Mouse (Mus musculus): ENCODE data around the gene Srrm2. TPM values are rescaled to one million over a fixed set of nuclear protein-coding genes. Genes with fewer than 3 reads are reported as not detected.

Gene Srrm2
- polyA plus RNA-seq, 1 experiment = 640 TPM

DNA sequence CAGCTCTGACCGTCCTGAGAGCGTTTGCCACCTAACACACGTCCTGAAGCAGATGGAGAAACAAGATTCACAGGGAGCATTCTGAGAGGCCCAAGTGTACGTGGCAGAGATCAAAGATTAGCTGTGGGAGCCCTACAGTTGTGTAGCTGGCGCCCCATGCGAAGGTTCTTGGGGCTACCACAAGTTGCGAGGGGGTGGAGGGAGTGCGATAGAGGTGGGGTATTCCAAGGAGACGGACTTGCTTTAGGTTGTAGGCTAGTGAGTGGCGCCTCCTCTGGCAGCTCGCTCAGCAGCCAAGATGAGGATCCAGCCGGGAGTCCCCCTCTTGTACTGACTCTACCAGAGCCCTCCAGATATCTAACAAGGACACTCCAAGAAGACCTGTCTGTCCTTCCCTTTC lies 44.0 kb upstream of the Srrm2 start:
- H3K4me1 ChIP-seq (ENCODE audit: control insufficient read depth, insufficient read depth, low read length) = no peaks in the 10 kb centered on the region
- TF ChIP-seq POLR2A (IDR thresholded peaks at IDR 0.05; ENCODE audit: extremely low read depth, insufficient read depth, low read length) = no peak
- TF ChIP-seq CTCF (IDR thresholded peaks at IDR 0.05; ENCODE audit: extremely low read depth, insufficient read depth, low read length) = no peak
- H3K27ac ChIP-seq (ENCODE audit: insufficient read depth, low read length) = no peak overlapping the region
- H3K4me3 ChIP-seq (ENCODE audit: insufficient read depth, low read length) = no peak overlapping the region

GRCm38 (mm10) chr17:23746767-23747166 lies 43.6 kb upstream of the Srrm2 start:
- no peak overlapping the region for H3K4me3 ChIP-seq (ENCODE audit: insufficient read depth, low read length)
- TF ChIP-seq CTCF (IDR thresholded peaks at IDR 0.05; ENCODE audit: extremely low read depth, insufficient read depth, low read length) (no peak), POLR2A (IDR thresholded peaks at IDR 0.05; ENCODE audit: extremely low read depth, insufficient read depth, low read length) (no peak)
- no peaks in the 10 kb centered on the region for H3K4me1 ChIP-seq (ENCODE audit: control insufficient read depth, insufficient read depth, low read length)
- H3K27ac ChIP-seq (ENCODE audit: insufficient read depth, low read length) = no peak overlapping the region

DNA sequence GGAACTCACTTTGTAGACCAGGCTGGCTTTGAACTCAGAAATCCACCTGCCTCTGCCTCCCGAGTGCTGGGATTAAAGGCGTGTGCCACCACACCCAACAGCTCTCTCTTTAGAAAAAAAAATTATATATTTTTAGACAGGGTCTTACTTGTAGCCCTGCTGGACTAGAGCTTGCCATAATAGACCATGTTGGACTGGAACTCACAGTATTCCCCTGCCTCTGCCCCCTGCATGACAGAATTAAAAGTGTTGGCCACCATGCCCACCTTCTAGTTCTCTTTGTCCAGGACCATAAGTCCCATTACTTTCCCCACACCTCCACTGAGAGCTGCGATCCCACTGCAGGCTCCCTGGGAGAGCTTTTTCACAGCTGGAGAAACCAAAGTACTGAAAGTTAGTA lies 42.9 kb upstream of the Srrm2 start:
- H3K4me1 ChIP-seq (ENCODE audit: control insufficient read depth, insufficient read depth, low read length) = no peaks in the 10 kb centered on the region
- TF ChIP-seq CTCF (IDR thresholded peaks at IDR 0.05; ENCODE audit: extremely low read depth, insufficient read depth, low read length) = no peak
- TF ChIP-seq POLR2A (IDR thresholded peaks at IDR 0.05; ENCODE audit: extremely low read depth, insufficient read depth, low read length) = no peak
- no peak overlapping the region for H3K4me3 ChIP-seq (ENCODE audit: insufficient read depth, low read length)
- H3K27ac ChIP-seq (ENCODE audit: insufficient read depth, low read length) = no peak overlapping the region

DNA sequence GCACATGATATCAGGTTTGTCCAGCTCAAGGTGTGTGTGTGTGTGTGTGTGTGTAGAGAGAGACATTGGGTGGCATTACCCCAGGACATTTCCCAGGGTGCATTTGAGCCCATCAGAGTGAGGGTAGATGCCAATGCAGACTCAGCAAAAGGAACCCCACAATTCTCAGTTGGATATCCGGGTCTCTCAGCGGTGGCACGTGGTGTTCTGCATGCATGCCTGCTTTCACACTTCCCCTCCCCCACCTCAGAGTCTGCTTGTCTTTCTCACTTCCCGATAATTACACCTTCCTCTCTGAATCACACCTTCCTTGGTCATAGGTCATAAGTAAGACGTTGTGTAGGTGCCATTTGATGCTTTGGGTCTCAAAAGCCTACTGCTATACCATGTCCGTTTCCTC lies 42.3 kb upstream of the Srrm2 start:
- Histone ChIP-seq H3K4me1 (ENCODE audit: control insufficient read depth, insufficient read depth, low read length) (no peaks in the 10 kb centered on the region), H3K4me3 (ENCODE audit: insufficient read depth, low read length) (no peak overlapping the region), H3K27ac (ENCODE audit: insufficient read depth, low read length) (no peak overlapping the region)
- no peak for TF ChIP-seq CTCF (IDR thresholded peaks at IDR 0.05; ENCODE audit: extremely low read depth, insufficient read depth, low read length)
- TF ChIP-seq POLR2A (IDR thresholded peaks at IDR 0.05; ENCODE audit: extremely low read depth, insufficient read depth, low read length) = no peak

- H3K4me1 ChIP-seq (ENCODE audit: control insufficient read depth, insufficient read depth, low read length) = no peaks in the 10 kb centered on the region
- TF ChIP-seq POLR2A (IDR thresholded peaks at IDR 0.05; ENCODE audit: extremely low read depth, insufficient read depth, low read length) = no peak
- peak; percentile 68 for TF ChIP-seq CTCF (IDR thresholded peaks at IDR 0.05; ENCODE audit: extremely low read depth, insufficient read depth, low read length)
- H3K4me3 ChIP-seq (ENCODE audit: insufficient read depth, low read length) = peak overlapping the region; percentile 8; the same call in 1 of the 2 replicates
- H3K27ac ChIP-seq (ENCODE audit: insufficient read depth, low read length) = no peak overlapping the region
Measured at GRCm38 (mm10) chr17:23748631-23749391, 41.5 kb upstream of the Srrm2 start.

DNA sequence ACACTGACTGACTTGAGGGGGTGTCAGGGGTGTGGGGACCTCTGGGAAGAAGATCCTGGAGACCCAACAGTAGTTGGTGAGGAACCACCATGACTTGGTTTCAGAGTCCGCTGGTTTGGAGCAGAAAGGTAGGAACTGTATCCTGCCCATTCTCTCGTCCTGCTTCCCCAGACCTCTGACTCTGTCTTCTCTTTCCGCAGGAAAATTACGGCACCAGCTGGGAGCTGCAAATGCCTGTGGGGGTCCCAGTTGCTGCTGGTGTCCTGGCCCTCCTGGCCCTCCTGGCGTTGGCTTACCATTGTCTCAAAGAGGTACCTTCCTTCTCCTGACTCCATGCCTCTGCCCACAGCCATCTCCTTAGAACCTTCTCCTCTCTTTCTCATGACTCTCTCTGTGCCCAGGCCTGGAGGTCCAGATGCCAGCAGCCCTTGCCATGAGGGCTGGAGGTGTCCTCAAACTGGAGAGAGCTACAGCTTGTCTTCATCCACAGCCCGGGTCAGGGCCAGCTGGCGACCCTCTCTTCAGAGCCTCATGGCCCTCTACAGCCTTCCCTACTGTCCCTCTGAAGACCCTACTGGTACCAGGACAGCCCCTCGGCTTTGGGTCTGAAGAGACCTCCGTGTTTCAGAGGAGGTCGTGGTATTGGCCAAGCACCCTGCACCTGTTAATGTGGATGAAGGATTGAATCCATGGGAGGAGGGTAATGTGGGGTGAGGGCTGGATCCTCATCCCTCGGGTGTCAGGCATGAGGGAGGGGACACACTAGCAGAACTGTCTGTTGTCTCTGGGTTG lies 40.7 kb upstream of the Srrm2 start:
- no peaks in the 10 kb centered on the region for H3K4me1 ChIP-seq (ENCODE audit: control insufficient read depth, insufficient read depth, low read length)
- H3K4me3 ChIP-seq (ENCODE audit: insufficient read depth, low read length) = peak overlapping the region; percentile 8; the same call in 1 of the 2 replicates
- no peak overlapping the region for H3K27ac ChIP-seq (ENCODE audit: insufficient read depth, low read length)
- TF ChIP-seq CTCF (IDR thresholded peaks at IDR 0.05; ENCODE audit: extremely low read depth, insufficient read depth, low read length) = no peak

DNA sequence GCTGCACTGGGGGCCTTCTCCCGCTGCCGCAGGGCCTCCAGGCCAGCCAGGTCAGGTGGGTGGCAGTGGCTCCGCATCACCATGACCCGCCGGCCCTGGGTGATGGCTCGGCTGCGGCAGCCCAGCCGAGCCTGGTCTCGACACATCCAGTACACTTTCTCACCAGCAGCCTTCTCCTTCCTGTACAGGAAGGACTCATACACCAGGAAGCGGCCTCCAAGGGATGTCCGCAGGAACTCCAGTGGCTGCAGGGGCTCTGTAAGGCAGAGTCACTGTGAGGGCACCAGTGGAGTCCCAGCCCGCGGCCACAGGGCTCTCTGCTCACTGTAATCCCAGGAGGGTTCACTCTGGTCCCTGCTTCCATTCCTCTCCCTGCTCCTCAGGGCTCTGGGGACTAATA lies 34.6 kb upstream of the Srrm2 start:
- no peak overlapping the region for H3K27ac ChIP-seq (ENCODE audit: insufficient read depth, low read length)
- no peak for TF ChIP-seq CTCF (IDR thresholded peaks at IDR 0.05; ENCODE audit: extremely low read depth, insufficient read depth, low read length)
- TF ChIP-seq POLR2A (IDR thresholded peaks at IDR 0.05; ENCODE audit: extremely low read depth, insufficient read depth, low read length) = no peak
- H3K4me1 ChIP-seq (ENCODE audit: control insufficient read depth, insufficient read depth, low read length) = no peaks in the 10 kb centered on the region
- no peak overlapping the region for H3K4me3 ChIP-seq (ENCODE audit: insufficient read depth, low read length)

DNA sequence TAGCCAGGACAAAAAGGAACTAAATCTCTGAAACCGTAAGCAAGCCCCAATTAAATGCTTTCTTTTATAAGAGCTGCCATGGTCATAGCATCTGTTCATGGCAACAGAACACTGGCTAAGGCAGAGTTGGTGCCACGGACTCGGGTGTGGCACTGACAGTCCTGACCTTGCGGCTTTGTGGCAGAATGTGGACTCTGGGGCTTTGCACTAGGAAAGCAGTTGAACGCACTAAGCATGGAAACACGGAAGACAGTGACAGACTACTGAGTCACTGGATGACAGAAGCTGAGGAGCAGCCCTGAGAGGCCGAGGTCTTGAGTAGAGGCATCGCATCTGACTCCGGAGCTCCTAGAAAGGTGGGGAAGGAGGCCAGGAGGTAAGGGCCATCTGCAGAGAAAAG lies 32.8 kb upstream of the Srrm2 start:
- no peak for TF ChIP-seq CTCF (IDR thresholded peaks at IDR 0.05; ENCODE audit: extremely low read depth, insufficient read depth, low read length)
- no peak for TF ChIP-seq POLR2A (IDR thresholded peaks at IDR 0.05; ENCODE audit: extremely low read depth, insufficient read depth, low read length)
- H3K4me1 ChIP-seq (ENCODE audit: control insufficient read depth, insufficient read depth, low read length) = no peaks in the 10 kb centered on the region
- no peak overlapping the region for H3K4me3 ChIP-seq (ENCODE audit: insufficient read depth, low read length)

GRCm38 (mm10) chr17:23758801-23759200 lies 31.5 kb upstream of the Srrm2 start:
- no peaks in the 10 kb centered on the region for H3K4me1 ChIP-seq (ENCODE audit: control insufficient read depth, insufficient read depth, low read length)
- H3K27ac ChIP-seq (ENCODE audit: insufficient read depth, low read length) = no peak overlapping the region
- TF ChIP-seq CTCF (IDR thresholded peaks at IDR 0.05; ENCODE audit: extremely low read depth, insufficient read depth, low read length) = no peak
- no peak for TF ChIP-seq POLR2A (IDR thresholded peaks at IDR 0.05; ENCODE audit: extremely low read depth, insufficient read depth, low read length)
- no peak overlapping the region for H3K4me3 ChIP-seq (ENCODE audit: insufficient read depth, low read length)

More for the DNA sequence above, 32.8 kb upstream of the Srrm2 start:
- H3K27ac ChIP-seq (ENCODE audit: insufficient read depth, low read length) = no peak overlapping the region

DNA sequence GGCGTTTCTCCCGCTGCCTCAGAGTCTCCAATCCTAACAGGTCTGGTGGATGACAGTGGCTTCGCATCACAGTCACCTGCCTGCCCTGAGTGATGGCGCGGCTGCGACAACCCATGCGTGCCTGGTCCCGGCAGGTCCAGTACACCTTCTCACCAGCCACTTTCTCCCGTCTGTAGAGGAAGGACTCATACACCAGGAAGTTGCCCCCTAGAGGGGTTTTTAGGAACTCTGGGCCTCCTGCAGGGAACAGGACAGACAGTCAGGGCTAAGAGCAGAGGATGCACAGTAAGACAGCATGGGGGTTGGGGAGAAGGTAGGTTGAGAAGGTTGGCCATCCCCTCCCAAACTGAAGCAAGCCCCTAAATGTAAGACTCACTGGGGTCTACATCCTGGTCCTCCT lies 30.1 kb upstream of the Srrm2 start:
- no peak overlapping the region for H3K27ac ChIP-seq (ENCODE audit: insufficient read depth, low read length)
- TF ChIP-seq POLR2A (IDR thresholded peaks at IDR 0.05; ENCODE audit: extremely low read depth, insufficient read depth, low read length) (no peak), CTCF (IDR thresholded peaks at IDR 0.05; ENCODE audit: extremely low read depth, insufficient read depth, low read length) (no peak)
- no peak overlapping the region for H3K4me3 ChIP-seq (ENCODE audit: insufficient read depth, low read length)
- H3K4me1 ChIP-seq (ENCODE audit: control insufficient read depth, insufficient read depth, low read length) = no peaks in the 10 kb centered on the region
